Mouse (Mus musculus) cerebellum, adult 2 months (tissue): ENCODE data around the gene Rapgef2. TPM values are rescaled to one million over a fixed set of nuclear protein-coding genes. Genes with fewer than 3 reads are reported as not detected.
A peak's percentile ranks its signal among the peaks of the same experiment; 100 is the strongest.

Source experiments
- DNase-seq, 2 experiments: peaks; one replicate each; pipeline ENCODE4 v3.0.0; 2021
- H3K27ac ChIP-seq: fragments of 200-500 bp; 2 replicates; pipeline ENCODE4 v1.5.1; 2012; ENCODE audit warnings: low read length, control low read depth, inconsistent platforms; ENCODE audit not compliant: insufficient read depth
- H3K27me3 ChIP-seq: fragments of 200-500 bp; 2 replicates; pipeline ENCODE4 v1.6.1; 2012; ENCODE audit warnings: inconsistent platforms, mild to moderate bottlenecking, low read length, moderate library complexity; ENCODE audit not compliant: control insufficient read depth, insufficient read depth
- H3K4me1 ChIP-seq: fragments of 200-500 bp; 2 replicates; pipeline ENCODE4 v1.6.1; 2011; ENCODE audit warnings: low read length; ENCODE audit not compliant: control insufficient read depth, insufficient read depth
- H3K4me3 ChIP-seq: fragments of 200-500 bp; replicated peaks from 2 replicates; pipeline ENCODE3; 2011; ENCODE audit warnings: mild to moderate bottlenecking, low read depth, low read length, control low read depth; ENCODE audit not compliant: insufficient read depth
- CTCF ChIP-seq: fragments of 200-500 bp; IDR thresholded peaks from 2 replicates; pipeline ENCODE4 v1.5.1; 2011; ENCODE audit warnings: low read depth, mild to moderate bottlenecking, control low read depth, low read length, moderate library complexity, borderline replicate concordance; ENCODE audit not compliant: insufficient read depth
- POLR2A ChIP-seq: fragments of 200-500 bp; IDR thresholded peaks from 2 replicates; pipeline ENCODE4 v1.6.1; 2011; ENCODE audit warnings: low read length, control low read depth, borderline replicate concordance; ENCODE audit not compliant: insufficient read depth
- WGBS: fragments of 180-500 bp; shearing (Covaris S2); methylation state at CpG from one replicate; pipeline ENCODE4 v1.1.7; 2018; 5-methylcytosine and 5-hydroxymethylcytosine counted together
- polyA plus RNA-seq: library from polyadenylated mRNA; depleted of rRNA; stranded (reverse); fragments of >200 nt; gene quantifications from 2 replicates; pipeline ENCODE4 v1.2.3, GENCODE M21; 2012

Gene Rapgef2
- polyA plus RNA-seq, 1 experiment = 30.5 TPM

- WGBS = 2% methylated on average over 4 of the region's 4 CpGs
- TF ChIP-seq CTCF = no peak
- TF ChIP-seq POLR2A = 0 out of 2 replicates have a peak, but pooled peaks have one; percentile 16
- Histone ChIP-seq H3K4me3 (no peak overlapping the region), H3K27ac (peak overlapping the region; percentile 70), H3K4me1 (peaks cover 24% of the 10 kb centered on the region), H3K27me3 (no peaks in the 10 kb centered on the region)
- DNase-seq = peak; percentile 70 to 87
Measured at GRCm38 (mm10) chr3:79193001-79193400, 93.3 kb downstream of the Rapgef2 start.

GRCm38 (mm10) chr3:79191981-79192380 is 94.3 kb downstream of the Rapgef2 start:
- Histone ChIP-seq H3K27ac (peak overlapping the region; percentile 70; the same call in 1 of the 2 replicates), H3K4me3 (no peak overlapping the region), H3K27me3 (no peaks in the 10 kb centered on the region), H3K4me1 (peaks cover 24% of the 10 kb centered on the region)
- no peak for TF ChIP-seq POLR2A
- no peak for TF ChIP-seq CTCF
- 88% methylated on average over 9 of the region's 9 CpGs for WGBS
- no peak for DNase-seq

- Histone ChIP-seq H3K27ac (no peak overlapping the region), H3K27me3 (no peaks in the 10 kb centered on the region), H3K4me1 (peaks cover 22% of the 10 kb centered on the region), H3K4me3 (no peak overlapping the region)
- 90% methylated on average over 11 of the region's 11 CpGs for WGBS
- TF ChIP-seq POLR2A = no peak
- TF ChIP-seq CTCF = no peak
- no peak for DNase-seq
Measured at GRCm38 (mm10) chr3:79191471-79191870, 94.8 kb downstream of the Rapgef2 start.

GRCm38 (mm10) chr3:79190377-79190776 is 95.9 kb downstream of the Rapgef2 start:
- no peak for DNase-seq
- 55% methylated on average over 3 of the region's 3 CpGs for WGBS

GRCm38 (mm10) chr3:79187912-79188311 is 98.4 kb downstream of the Rapgef2 start:
- Histone ChIP-seq H3K27me3 (no peaks in the 10 kb centered on the region), H3K4me3 (no peak overlapping the region), H3K4me1 (peaks cover 14% of the 10 kb centered on the region), H3K27ac (no peak overlapping the region)
- DNase-seq = no peak
- TF ChIP-seq POLR2A = no peak
- TF ChIP-seq CTCF = no peak
- 95% methylated on average over 1 of the region's 1 CpGs for WGBS

More at GRCm38 (mm10) chr3:79190377-79190776, 95.9 kb downstream of the Rapgef2 start:
- Histone ChIP-seq H3K27ac (peak overlapping the region; percentile 63), H3K4me3 (no peak overlapping the region), H3K4me1 (peaks cover 20% of the 10 kb centered on the region), H3K27me3 (no peaks in the 10 kb centered on the region)
- TF ChIP-seq CTCF = no peak
- no peak for TF ChIP-seq POLR2A

- H3K4me3 ChIP-seq = no peak overlapping the region
- 83% methylated on average over 3 of the region's 3 CpGs for WGBS
- TF ChIP-seq CTCF (no peak), POLR2A (no peak)
- H3K27ac ChIP-seq = no peak overlapping the region
- H3K27me3 ChIP-seq = no peaks in the 10 kb centered on the region
- peaks cover 14% of the 10 kb centered on the region for H3K4me1 ChIP-seq
- no peak for DNase-seq
Measured at GRCm38 (mm10) chr3:79182290-79182689, 104.0 kb downstream of the Rapgef2 start.

- Histone ChIP-seq H3K27ac (no peak overlapping the region), H3K27me3 (no peaks in the 10 kb centered on the region)
- WGBS = 75% methylated on average over 24 of the region's 24 CpGs
Measured at GRCm38 (mm10) chr3:79181248-79181991, 104.9 kb downstream of the Rapgef2 start.

GRCm38 (mm10) chr3:79180086-79180485 is 106.2 kb downstream of the Rapgef2 start:
- H3K27me3 ChIP-seq = no peaks in the 10 kb centered on the region
- H3K27ac ChIP-seq = no peak overlapping the region
- no peak for DNase-seq
- no peak for TF ChIP-seq CTCF
- TF ChIP-seq POLR2A = no peak
- WGBS = 85% methylated on average over 8 of the region's 8 CpGs
- peaks cover 14% of the 10 kb centered on the region for H3K4me1 ChIP-seq
- H3K4me3 ChIP-seq = no peak overlapping the region

More at GRCm38 (mm10) chr3:79181248-79181991, 104.9 kb downstream of the Rapgef2 start:
- H3K4me1 ChIP-seq = peaks cover 14% of the 10 kb centered on the region
- no peak for DNase-seq
- H3K4me3 ChIP-seq = no peak overlapping the region
- TF ChIP-seq CTCF = no peak
- no peak for TF ChIP-seq POLR2A
